Mouse (Mus musculus) limb, embryonic 11.5 days (tissue): ENCODE data around the gene Gucd1. TPM values are rescaled to one million over a fixed set of nuclear protein-coding genes. Genes with fewer than 3 reads are reported as not detected.

Experiments
- ATAC-seq: fragments of 200-750 bp; cut with Nextera tagmentation; 2 replicates; pipeline ENCODE4 v1.8.0; 2017; ENCODE audit warnings: low read depth; ENCODE audit not compliant: insufficient number of reproducible peaks, low FRiP score, low TSS enrichment
- DNase-seq: peaks from one replicate; pipeline ENCODE4 v3.0.0-alpha.2; 2015; ENCODE audit warnings: low spot score
- H3K27ac ChIP-seq: fragments of 300-500 bp; sonication (generic); replicated peaks from 2 replicates; pipeline ENCODE4 v1.5.1; 2014; ENCODE audit warnings: low read depth, mild to moderate bottlenecking, low read length
- H3K27me3 ChIP-seq: fragments of 300-500 bp; sonication (generic); 2 replicates; pipeline ENCODE4 v1.6.1; 2014; ENCODE audit warnings: mild to moderate bottlenecking, low read length, mixed read lengths; ENCODE audit not compliant: control insufficient read depth, insufficient read depth
- H3K36me3 ChIP-seq: fragments of 300-500 bp; sonication (generic); 2 replicates; pipeline ENCODE4 v1.6.1; 2014; ENCODE audit warnings: mild to moderate bottlenecking, low read length, moderate library complexity, mixed read lengths; ENCODE audit not compliant: control insufficient read depth, insufficient read depth
- H3K4me1 ChIP-seq: fragments of 300-500 bp; sonication (generic); 2 replicates; pipeline ENCODE4 v1.6.1; 2014; ENCODE audit warnings: low read length, mixed read lengths; ENCODE audit not compliant: control insufficient read depth, insufficient read depth
- H3K4me2 ChIP-seq: fragments of 300-500 bp; sonication (generic); 2 replicates; pipeline ENCODE4 v1.6.1; 2014; ENCODE audit warnings: low read depth, mild to moderate bottlenecking, moderate library complexity; ENCODE audit not compliant: severe bottlenecking
- H3K4me3 ChIP-seq: fragments of 300-500 bp; sonication (generic); 2 replicates; pipeline ENCODE4 v1.5.1; 2014; ENCODE audit warnings: low read depth, low read length
- H3K9ac ChIP-seq: fragments of 300-500 bp; sonication (generic); 2 replicates; pipeline ENCODE4 v1.6.1; 2014; ENCODE audit warnings: mild to moderate bottlenecking, low read length
- H3K9me3 ChIP-seq: fragments of 300-500 bp; sonication (generic); 2 replicates; pipeline ENCODE4 v1.6.1; 2016; ENCODE audit warnings: low read length; ENCODE audit not compliant: control insufficient read depth
- WGBS: fragments of 180-500 bp; shearing (Covaris S2); extraction: QIAGEN DNeasy Blood & Tissue Kit; methylation state at CpG from one replicate; pipeline ENCODE4 v1.1.7; 2014; 5-methylcytosine and 5-hydroxymethylcytosine counted together
- polyA plus RNA-seq: library from polyadenylated mRNA; unstranded; fragments of >200 nt; fragmentation: Nextera tagmentation; extraction: Ambion mirVana; gene quantifications from 2 replicates; pipeline ENCODE4 v1.2.1, GENCODE M21; 2014

The Gucd1 gene
- polyA plus RNA-seq, 1 experiment from 2014 or later: 36.1 TPM

GRCm38 (mm10) chr10:75552106-75552505, 34.3 kb upstream of the Gucd1 start:
- Histone ChIP-seq H3K27me3 (no peaks in the 10 kb centered on the region), H3K9me3 (no peaks in the 10 kb centered on the region), H3K4me1 (peaks cover 4% of the 10 kb centered on the region; the same call in 1 of the 2 replicates), H3K4me2 (no peak overlapping the region), H3K4me3 (no peak overlapping the region), H3K27ac (no peak overlapping the region), H3K36me3 (no peaks in the 10 kb centered on the region), H3K9ac (no peak overlapping the region)
- DNase-seq (no peak), ATAC-seq (no peak)
- WGBS: 52% methylated on average over 2 of the region's 2 CpGs

GRCm38 (mm10) chr10:75551175-75551574, 33.4 kb upstream of the Gucd1 start:
- no peak overlapping the region for H3K4me3 ChIP-seq

GRCm38 (mm10) chr10:75549886-75550285, 32.1 kb upstream of the Gucd1 start:
- Histone ChIP-seq H3K27ac (no peak overlapping the region), H3K4me2 (no peak overlapping the region), H3K9ac (no peak overlapping the region), H3K4me1 (peaks cover 4% of the 10 kb centered on the region; the same call in 1 of the 2 replicates), H3K27me3 (no peaks in the 10 kb centered on the region), H3K36me3 (no peaks in the 10 kb centered on the region), H3K4me3 (no peak overlapping the region), H3K9me3 (no peaks in the 10 kb centered on the region)
- ATAC-seq (no peak), DNase-seq (no peak)
- WGBS: 80% methylated on average over 7 of the region's 7 CpGs

More at GRCm38 (mm10) chr10:75551175-75551574, 33.4 kb upstream of the Gucd1 start:
- DNase-seq: no peak
- H3K9me3 ChIP-seq: no peaks in the 10 kb centered on the region
- no peak overlapping the region for H3K9ac ChIP-seq
- ATAC-seq: no peak
- no peaks in the 10 kb centered on the region for H3K36me3 ChIP-seq
- no peak overlapping the region for H3K4me2 ChIP-seq
- H3K27ac ChIP-seq: no peak overlapping the region
- 56% methylated on average over 12 of the region's 12 CpGs for WGBS
- H3K4me1 ChIP-seq: peaks cover 4% of the 10 kb centered on the region; the same call in 1 of the 2 replicates
- H3K27me3 ChIP-seq: no peaks in the 10 kb centered on the region

DNA sequence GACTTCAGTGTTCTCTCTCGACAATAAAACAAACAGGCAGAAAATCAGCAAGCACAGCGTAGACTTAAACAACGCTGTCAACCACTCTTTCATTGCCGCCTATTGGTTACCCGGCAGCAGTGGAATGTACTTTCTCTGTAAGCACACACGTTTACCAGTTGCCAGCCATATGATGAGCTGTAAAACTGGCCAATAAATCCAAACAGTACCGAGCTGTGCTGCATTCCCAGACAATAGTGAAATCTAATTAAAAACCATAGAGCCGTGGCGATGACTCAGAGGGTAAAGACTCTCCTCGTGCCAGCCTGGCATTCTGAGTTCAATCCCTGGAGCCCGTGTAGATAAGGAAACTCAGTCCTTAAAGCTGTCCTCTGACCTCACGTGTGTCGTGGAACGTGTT, 30.7 kb upstream of the Gucd1 start:
- DNase-seq (peak; percentile 40), ATAC-seq (0 out of 2 replicates have a peak, but pooled peaks have one; percentile 60)
- H3K36me3 ChIP-seq: no peaks in the 10 kb centered on the region
- no peak overlapping the region for H3K9ac ChIP-seq
- no peak overlapping the region for H3K4me2 ChIP-seq
- 47% methylated on average over 14 of the region's 14 CpGs for WGBS
- H3K9me3 ChIP-seq: no peaks in the 10 kb centered on the region
- no peaks in the 10 kb centered on the region for H3K27me3 ChIP-seq
- no peak overlapping the region for H3K4me3 ChIP-seq
- H3K4me1 ChIP-seq: peaks cover 4% of the 10 kb centered on the region; the same call in 1 of the 2 replicates
- H3K27ac ChIP-seq: no peak overlapping the region

- H3K36me3 ChIP-seq: no peaks in the 10 kb centered on the region
- no peaks in the 10 kb centered on the region for H3K27me3 ChIP-seq
- ATAC-seq (no peak), DNase-seq (no peak)
- peaks cover 4% of the 10 kb centered on the region; the same call in 1 of the 2 replicates for H3K4me1 ChIP-seq
- WGBS: 47% methylated on average over 7 of the region's 7 CpGs
- no peak overlapping the region for H3K9ac ChIP-seq
- H3K27ac ChIP-seq: no peak overlapping the region
- H3K4me2 ChIP-seq: no peak overlapping the region
- no peaks in the 10 kb centered on the region for H3K9me3 ChIP-seq
- no peak overlapping the region for H3K4me3 ChIP-seq
These were observed 30.1 kb upstream of the Gucd1 start for GRCm38 (mm10) chr10:75547901-75548300.

GRCm38 (mm10) chr10:75536123-75536522, 18.4 kb upstream of the Gucd1 start:
- H3K9me3 ChIP-seq: no peaks in the 10 kb centered on the region
- H3K27ac ChIP-seq: no peak overlapping the region
- no peak overlapping the region for H3K4me2 ChIP-seq
- DNase-seq (no peak), ATAC-seq (0 out of 2 replicates have a peak, but pooled peaks have one; percentile 31)
- H3K36me3 ChIP-seq: peaks cover 23% of the 10 kb centered on the region; the same call in 1 of the 2 replicates
- H3K9ac ChIP-seq: no peak overlapping the region
- WGBS: 94% methylated on average over 5 of the region's 5 CpGs
- no peaks in the 10 kb centered on the region for H3K4me1 ChIP-seq
- no peaks in the 10 kb centered on the region for H3K27me3 ChIP-seq
- H3K4me3 ChIP-seq: no peak overlapping the region

DNA sequence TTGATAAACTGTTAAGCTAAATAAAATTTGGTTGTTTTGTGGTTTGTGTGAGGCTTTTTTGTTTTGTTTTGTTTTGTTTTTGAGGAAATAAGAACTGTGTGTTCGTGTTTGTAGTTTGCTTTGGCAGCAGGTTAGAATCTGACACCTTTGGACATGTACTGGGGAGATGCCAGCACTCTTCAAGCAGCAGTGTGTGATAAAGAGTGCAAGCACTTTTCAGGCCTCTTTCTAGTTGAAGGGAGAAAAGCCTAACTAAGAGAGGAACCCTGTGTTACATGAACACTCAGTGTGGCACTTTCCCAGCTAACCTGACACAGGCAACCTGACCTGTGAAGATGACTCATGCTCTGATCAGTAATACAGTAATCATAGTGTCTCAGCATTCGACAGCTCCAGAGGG, 17.7 kb upstream of the Gucd1 start:
- H3K4me3 ChIP-seq: no peak overlapping the region
- H3K27me3 ChIP-seq: no peaks in the 10 kb centered on the region
- H3K9me3 ChIP-seq: no peaks in the 10 kb centered on the region
- WGBS: 94% methylated on average over 2 of the region's 2 CpGs
- H3K9ac ChIP-seq: no peak overlapping the region
- no peaks in the 10 kb centered on the region for H3K4me1 ChIP-seq
- ATAC-seq: no peak
- peaks cover 23% of the 10 kb centered on the region; the same call in 1 of the 2 replicates for H3K36me3 ChIP-seq
- no peak for DNase-seq
- H3K4me2 ChIP-seq: no peak overlapping the region
- H3K27ac ChIP-seq: no peak overlapping the region

- H3K4me1 ChIP-seq: no peaks in the 10 kb centered on the region
- no peak overlapping the region for H3K4me2 ChIP-seq
- 92% methylated on average over 8 of the region's 8 CpGs for WGBS
- H3K27ac ChIP-seq: no peak overlapping the region
- peaks cover 23% of the 10 kb centered on the region; the same call in 1 of the 2 replicates for H3K36me3 ChIP-seq
- DNase-seq (no peak), ATAC-seq (no peak)
- H3K4me3 ChIP-seq: no peak overlapping the region
- no peaks in the 10 kb centered on the region for H3K9me3 ChIP-seq
- H3K27me3 ChIP-seq: no peaks in the 10 kb centered on the region
- H3K9ac ChIP-seq: no peak overlapping the region
These were observed 17.2 kb upstream of the Gucd1 start for GRCm38 (mm10) chr10:75534934-75535333.

DNA sequence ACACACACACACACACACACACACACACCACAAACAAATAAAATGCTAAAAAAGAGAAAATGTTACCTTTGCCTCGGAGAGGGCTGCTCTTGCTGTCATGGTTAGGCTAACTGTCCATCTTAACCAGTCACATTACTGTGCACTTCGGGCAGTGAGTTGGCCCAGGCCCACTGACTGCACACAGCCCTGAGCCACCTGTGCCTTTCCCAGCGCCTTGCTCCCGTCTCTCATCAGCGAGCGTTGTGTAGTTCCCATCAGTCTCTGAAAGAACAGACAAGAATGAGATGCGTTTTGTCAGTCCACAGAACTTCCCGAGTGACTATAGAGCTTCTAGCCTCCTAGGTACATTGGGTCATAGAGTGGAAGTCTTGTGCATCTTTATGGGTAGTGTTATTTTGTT, 16.4 kb upstream of the Gucd1 start:
- H3K36me3 ChIP-seq: peaks cover 23% of the 10 kb centered on the region; the same call in 1 of the 2 replicates
- no peak overlapping the region for H3K4me2 ChIP-seq
- no peak for ATAC-seq

More for the DNA sequence above, 16.4 kb upstream of the Gucd1 start:
- no peak for DNase-seq
- H3K27ac ChIP-seq: no peak overlapping the region
- H3K4me1 ChIP-seq: no peaks in the 10 kb centered on the region
- 91% methylated on average over 8 of the region's 8 CpGs for WGBS
- no peaks in the 10 kb centered on the region for H3K27me3 ChIP-seq
- no peak overlapping the region for H3K4me3 ChIP-seq
- no peak overlapping the region for H3K9ac ChIP-seq
- no peaks in the 10 kb centered on the region for H3K9me3 ChIP-seq
